Mouse (Mus musculus) midbrain, embryonic 10.5 days (tissue): ENCODE results near the gene 4932429P05Rik. TPM values are rescaled to one million over a fixed set of nuclear protein-coding genes. Genes with fewer than 3 reads are reported as not detected.

Experiments
- DNase-seq: peaks from one replicate; pipeline ENCODE4 v3.0.0-alpha.2; 2017; ENCODE audit warnings: low spot score
- H3K27ac ChIP-seq: fragments of 300-500 bp; sonication (generic); replicated peaks from 2 replicates; pipeline ENCODE4 v1.5.1; 2016; ENCODE audit warnings: mild to moderate bottlenecking
- H3K27me3 ChIP-seq: fragments of 300-500 bp; sonication (generic); 2 replicates; pipeline ENCODE4 v1.6.1; 2016; ENCODE audit warnings: low read depth, mild to moderate bottlenecking; ENCODE audit not compliant: poor library complexity, severe bottlenecking
- H3K36me3 ChIP-seq: fragments of 300-500 bp; sonication (generic); 2 replicates; pipeline ENCODE4 v1.6.1; 2016; ENCODE audit warnings: mild to moderate bottlenecking, moderate library complexity
- H3K4me1 ChIP-seq: fragments of 300-500 bp; sonication (generic); 2 replicates; pipeline ENCODE4 v1.6.1; 2016
- H3K4me3 ChIP-seq: fragments of 300-500 bp; sonication (generic); 2 replicates; pipeline ENCODE4 v1.5.1; 2016; ENCODE audit warnings: mild to moderate bottlenecking, moderate library complexity
- H3K9me3 ChIP-seq: fragments of 300-500 bp; sonication (generic); replicated peaks from 2 replicates; pipeline ENCODE4 v1.6.1; 2016; ENCODE audit warnings: mild to moderate bottlenecking
- polyA plus RNA-seq: library from polyadenylated mRNA; unstranded; fragments of >200 nt; fragmentation: Nextera tagmentation; extraction: Ambion mirVana; gene quantifications from 2 replicates; pipeline ENCODE4 v1.2.1, GENCODE M21; 2016

Gene 4932429P05Rik
- polyA plus RNA-seq = not detected in 2 replicates

- Histone ChIP-seq H3K27ac (no peak within 1 kb of the TSS), H3K4me1 (no peaks in the 10 kb centered on the region), H3K36me3 (no peaks in the 10 kb centered on the region), H3K4me3 (no peak within 1 kb of the TSS), H3K27me3 (no peaks in the 10 kb centered on the region), H3K9me3 (no peaks in the 10 kb centered on the region)
- DNase-seq = no peak
These were observed at the start of gene 4932429P05Rik for GRCm38 (mm10) chrX:89751968-89752367. 4932429P05Rik (plus strand) TSS chrX:89752268.

Other genes with a start within 250 kb of the 4932429P05Rik start
- not detected in 2 replicates for gene 4930415L06Rik, start 180.6 kb downstream of the 4932429P05Rik start, polyA plus RNA-seq